Mouse (Mus musculus) liver, embryonic 14.5 days (tissue): ENCODE measurements around the gene Rtel1. TPM values are rescaled to one million over a fixed set of nuclear protein-coding genes. Genes with fewer than 3 reads are reported as not detected.

Experiments
- ATAC-seq: fragments of 200-750 bp; cut with Nextera tagmentation; 2 replicates; pipeline ENCODE4 v1.8.0; 2017; ENCODE audit warnings: moderate number of reproducible peaks, mild to moderate bottlenecking, moderate library complexity; ENCODE audit not compliant: insufficient read depth
- DNase-seq, 3 experiments: peaks; one replicate each; pipeline ENCODE4 v3.0.0-alpha.2; 2012 to 2013; ENCODE audit warnings: low read depth in 3 of 3, low spot score in 3 of 3
- H3K27ac ChIP-seq: fragments of 300-500 bp; sonication (generic); 2 replicates; pipeline ENCODE4 v1.5.1; 2014; ENCODE audit warnings: moderate library complexity, mild to moderate bottlenecking, control low read depth, inconsistent platforms
- H3K27me3 ChIP-seq: fragments of 300-500 bp; sonication (generic); 2 replicates; pipeline ENCODE4 v1.6.1; 2014; ENCODE audit warnings: mild to moderate bottlenecking, low read length, moderate library complexity; ENCODE audit not compliant: control insufficient read depth, insufficient read depth
- H3K36me3 ChIP-seq: fragments of 300-500 bp; sonication (generic); replicated peaks from 2 replicates; pipeline ENCODE4 v1.6.1; 2014; ENCODE audit warnings: low read depth; ENCODE audit not compliant: control insufficient read depth, insufficient read depth
- H3K4me1 ChIP-seq, 2 experiments: fragments of 200-500 bp in 1 of 2; fragments of 300-500 bp in 1 of 2; sonication (generic) in 1 of 2; replicated peaks; 2 replicates each; pipeline ENCODE4 v1.6.1; 2012 to 2014; ENCODE audit warnings: antibody characterized with exemption in 1 of 2, inconsistent platforms in 1 of 2, low read length in 1 of 2; ENCODE audit not compliant: control insufficient read depth in 2 of 2, insufficient read depth in 2 of 2
- H3K4me2 ChIP-seq: fragments of 300-500 bp; sonication (generic); 2 replicates; pipeline ENCODE4 v1.6.1; 2014; ENCODE audit warnings: low read depth, mild to moderate bottlenecking, control low read depth, moderate library complexity
- H3K4me3 ChIP-seq, 2 experiments: fragments of 200-500 bp in 1 of 2; fragments of 300-500 bp in 1 of 2; sonication (generic) in 1 of 2; 2 replicates each; pipeline ENCODE4 v1.5.1; 2012 to 2014; ENCODE audit warnings: low read depth in 2 of 2, low read length in 2 of 2, mild to moderate bottlenecking in 2 of 2, control low read depth in 1 of 2, inconsistent platforms in 1 of 2, moderate library complexity in 1 of 2; ENCODE audit not compliant: insufficient read depth in 1 of 2
- H3K9ac ChIP-seq: fragments of 300-500 bp; sonication (generic); replicated peaks from 2 replicates; pipeline ENCODE4 v1.6.1; 2014; ENCODE audit warnings: mild to moderate bottlenecking, control low read depth, moderate library complexity
- H3K9me3 ChIP-seq: fragments of 300-500 bp; sonication (generic); 2 replicates; pipeline ENCODE4 v1.6.1; 2016; ENCODE audit warnings: low read length, mixed read lengths; ENCODE audit not compliant: control insufficient read depth
- CTCF ChIP-seq: IDR thresholded peaks from 2 replicates; pipeline ENCODE4 v1.5.1; 2016; ENCODE audit warnings: antibody characterized with exemption, low read depth, control low read depth
- EP300 ChIP-seq: IDR thresholded peaks from 2 replicates; pipeline ENCODE4 v1.6.1; 2016; ENCODE audit warnings: antibody characterized with exemption, low read depth
- WGBS: fragments of 180-500 bp; shearing (Covaris S2); extraction: QIAGEN DNeasy Blood & Tissue Kit; methylation state at CpG from one replicate; pipeline ENCODE4 v1.1.7; 2014; ENCODE audit not compliant: insufficient replicate concordance; 5-methylcytosine and 5-hydroxymethylcytosine counted together
- polyA plus RNA-seq, 2 experiments: library from polyadenylated mRNA; depleted of rRNA in 1 of 2; stranded (reverse) in 1 of 2; unstranded in 1 of 2; fragments of >200 nt; fragmentation: Nextera tagmentation in 1 of 2; extraction: Ambion mirVana in 1 of 2; gene quantifications; 2 replicates each; pipeline versions ENCODE4 v1.2.1 to v1.2.3; 2012 to 2014

The Rtel1 gene
- polyA plus RNA-seq, 2 experiments = 26.2 to 39.1 TPM

DNA sequence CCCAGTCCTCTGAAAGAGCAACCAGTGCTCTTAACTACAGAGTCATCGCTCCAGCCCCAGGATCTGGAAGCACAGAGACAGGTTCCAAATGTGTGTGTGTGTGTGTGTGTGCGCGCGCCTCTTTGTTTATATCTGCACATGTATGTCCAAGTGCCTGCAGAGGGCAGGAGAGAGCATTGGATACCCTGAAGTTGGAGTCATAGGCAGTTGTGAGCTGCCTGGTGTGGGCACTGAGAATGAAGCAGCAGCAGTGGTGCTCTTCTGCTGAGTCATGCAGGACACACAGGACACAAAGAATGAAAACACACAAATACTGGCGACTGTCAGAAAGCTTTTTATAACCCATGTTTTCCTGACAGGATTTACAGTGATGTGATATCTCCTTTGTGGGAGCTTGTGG lies 50.5 kb downstream of the Rtel1 start:
- Histone ChIP-seq H3K4me3 (no peak overlapping the region), H3K9me3 (no peaks in the 10 kb centered on the region), H3K9ac (no peak overlapping the region), H3K27ac (no peak overlapping the region), H3K36me3 (peaks cover 4% of the 10 kb centered on the region), H3K27me3 (no peaks in the 10 kb centered on the region), H3K4me1 (peaks cover 11 to 19% of the 10 kb centered on the region in 2 experiments), H3K4me2 (no peak overlapping the region)
- TF ChIP-seq EP300 (no peak), CTCF (peak; percentile 45)
- DNase-seq (no peak), ATAC-seq (no peak)
- 85% methylated on average over 5 of the region's 5 CpGs for WGBS

DNA sequence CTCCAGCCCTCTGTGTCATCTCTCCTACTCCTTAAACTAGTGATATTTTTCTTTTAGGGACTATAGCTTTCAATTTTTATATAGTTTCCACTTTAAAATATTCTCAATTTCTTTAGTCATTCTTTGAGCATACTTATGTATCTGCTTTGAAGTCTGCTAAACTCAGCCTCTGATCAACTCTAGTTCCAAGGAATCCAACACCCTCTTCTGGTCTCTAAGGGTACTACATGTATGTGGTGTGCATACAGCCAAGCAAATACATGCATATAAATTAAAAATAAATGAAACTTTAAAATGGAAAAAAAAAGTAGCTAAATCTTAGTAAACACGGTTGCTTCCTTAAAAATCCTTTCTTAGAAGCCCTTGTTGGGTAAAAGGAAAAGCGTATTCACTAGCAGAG lies 56.2 kb downstream of the Rtel1 start:
- ATAC-seq (no peak), DNase-seq (peak in 1 of 3 experiments; percentile 38)
- Histone ChIP-seq H3K36me3 (peaks cover 20% of the 10 kb centered on the region), H3K4me1 (peaks cover 3 to 6% of the 10 kb centered on the region in 2 experiments; a peak in 3 of 4 replicates), H3K9me3 (no peaks in the 10 kb centered on the region), H3K4me3 (no peak overlapping the region), H3K27ac (no peak overlapping the region), H3K4me2 (no peak overlapping the region), H3K27me3 (no peaks in the 10 kb centered on the region), H3K9ac (no peak overlapping the region)
- 75% methylated on average over 2 of the region's 2 CpGs for WGBS
- no peak for TF ChIP-seq EP300
- peak; percentile 57; the same call in 1 of the 2 replicates for TF ChIP-seq CTCF

DNA sequence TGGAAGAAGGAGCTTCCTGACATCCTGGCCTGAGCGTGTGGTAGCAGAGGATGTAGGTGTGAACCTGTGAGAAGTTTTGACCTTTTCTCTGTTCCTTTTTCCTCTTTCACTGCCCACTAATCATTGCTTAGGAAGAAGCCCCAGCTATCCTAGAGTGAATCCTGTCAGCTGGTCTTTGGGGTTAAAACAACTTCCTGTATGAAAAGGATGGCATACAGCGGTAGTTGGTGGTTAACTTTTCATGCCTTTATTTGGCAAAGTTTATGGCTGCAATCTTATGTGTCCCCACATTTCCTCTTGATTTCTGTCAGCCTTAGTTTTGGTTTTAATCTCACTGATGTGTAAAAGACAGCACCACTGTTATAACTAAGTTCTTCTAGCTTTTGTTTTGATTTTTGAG lies 57.7 kb downstream of the Rtel1 start:
- no peak overlapping the region for H3K27ac ChIP-seq
- ATAC-seq (no peak), DNase-seq (no peak)
- H3K9ac ChIP-seq = no peak overlapping the region; the same call in 1 of the 2 replicates
- no peak overlapping the region for H3K4me2 ChIP-seq
- peaks cover 20% of the 10 kb centered on the region for H3K36me3 ChIP-seq
- H3K4me3 ChIP-seq = no peak overlapping the region
- no peak for TF ChIP-seq CTCF
- H3K27me3 ChIP-seq = no peaks in the 10 kb centered on the region
- H3K9me3 ChIP-seq = no peaks in the 10 kb centered on the region
- WGBS = 32% methylated on average over 2 of the region's 2 CpGs
- peaks cover 3 to 6% of the 10 kb centered on the region in 2 experiments; a peak in 3 of 4 replicates for H3K4me1 ChIP-seq

DNA sequence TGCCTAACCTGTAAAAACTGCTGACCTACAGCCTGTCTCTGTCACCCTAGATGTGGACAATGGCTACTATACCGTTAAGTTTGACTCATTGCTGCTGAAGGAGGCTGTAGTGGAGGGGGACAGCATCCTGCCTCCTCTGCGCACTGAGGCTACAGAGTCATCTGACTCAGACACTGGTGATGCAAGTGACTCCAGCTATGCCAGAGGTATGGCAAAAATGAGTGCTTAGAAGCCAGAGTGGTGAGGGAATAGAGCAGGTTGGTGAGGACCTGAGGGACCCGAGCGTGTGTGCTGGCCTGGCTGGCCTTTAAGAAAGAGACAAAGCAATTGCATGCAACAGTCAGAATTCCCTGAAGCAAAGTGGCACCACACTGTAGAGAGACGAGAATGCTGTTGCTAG lies 59.2 kb downstream of the Rtel1 start:
- no peaks in the 10 kb centered on the region for H3K9me3 ChIP-seq
- no peak overlapping the region for H3K4me3 ChIP-seq
- 74% methylated on average over 5 of the region's 5 CpGs for WGBS
- H3K9ac ChIP-seq = no peak overlapping the region
- H3K4me2 ChIP-seq = no peak overlapping the region
- peaks cover 24% of the 10 kb centered on the region for H3K36me3 ChIP-seq
- DNase-seq (no peak), ATAC-seq (no peak)
- no peak overlapping the region for H3K27ac ChIP-seq
- no peak for TF ChIP-seq CTCF
- no peak for TF ChIP-seq EP300
- H3K27me3 ChIP-seq = no peaks in the 10 kb centered on the region
- peaks cover under 1 to 4% of the 10 kb centered on the region in 2 experiments; a peak in 3 of 4 replicates for H3K4me1 ChIP-seq

DNA sequence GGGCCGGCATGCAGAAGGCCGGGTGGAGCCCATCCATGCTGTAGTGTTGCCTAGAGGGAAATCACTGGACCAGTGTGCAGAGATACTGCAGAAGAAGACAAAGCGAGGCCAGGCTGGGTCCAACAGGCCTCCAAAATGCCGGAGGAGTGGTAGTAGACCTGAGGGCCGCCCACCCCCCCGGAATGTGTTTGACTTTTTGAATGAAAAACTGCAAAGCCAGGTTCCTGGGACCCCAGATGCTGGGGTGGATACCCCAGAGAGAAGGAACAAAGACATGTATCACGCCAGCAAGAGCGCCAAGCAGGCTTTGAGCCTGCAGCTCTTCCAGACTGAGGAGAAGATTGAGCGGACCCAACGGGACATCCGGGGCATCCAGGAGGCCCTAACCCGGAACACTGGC lies 60.2 kb downstream of the Rtel1 start, which contains the start of gene Lime1:
TSS of gene Lime1 (plus strand) at position 301 of the 400 bp plus-strand sequence.
- Histone ChIP-seq H3K4me3 (no peak within 1 kb of the TSS), H3K4me1 (0 out of 4 replicates have a peak, but pooled peaks cover 0 to 2% of the 10 kb centered on the region in 2 experiments), H3K4me2 (no peak within 1 kb of the TSS), H3K9me3 (no peaks in the 10 kb centered on the region), H3K9ac (no peak within 1 kb of the TSS), H3K36me3 (peaks cover 24% of the 10 kb centered on the region), H3K27ac (no peak within 1 kb of the TSS), H3K27me3 (no peaks in the 10 kb centered on the region)
- WGBS = 85% methylated on average over 12 of the region's 12 CpGs
- TF ChIP-seq CTCF = no peak
- TF ChIP-seq EP300 = no peak
- DNase-seq = no peak
- ATAC-seq = no peak
